Mouse (Mus musculus): ENCODE data around the gene Gm37240. TPM values are rescaled to one million over a fixed set of nuclear protein-coding genes. Genes with fewer than 3 reads are reported as not detected.

The Gm37240 gene
- polyA plus RNA-seq, 1 experiment from 2014 or later: not detected

DNA sequence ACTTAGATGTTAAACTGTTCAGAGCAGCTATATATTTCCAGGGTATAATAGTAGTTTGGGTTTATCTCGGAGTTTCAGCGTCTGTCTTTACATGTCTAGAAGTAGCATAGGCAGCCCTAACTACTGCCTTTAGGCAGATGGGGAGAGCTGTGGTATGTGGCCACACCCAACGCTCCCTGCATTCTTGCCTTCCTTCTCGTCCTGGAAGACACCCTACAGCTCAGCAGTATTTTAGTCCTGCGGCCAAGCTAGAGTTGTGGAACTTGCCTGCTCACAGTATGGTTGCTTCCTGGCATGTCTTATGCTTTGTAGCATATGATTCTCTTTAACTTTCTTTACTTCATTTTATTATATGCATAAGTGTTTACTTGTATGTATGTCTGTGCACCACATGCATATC lies 915.8 kb downstream of the Gm37240 start:
- no peak overlapping the region for H3K4me3 ChIP-seq
- no peaks in the 10 kb centered on the region for H3K9me3 ChIP-seq
- no peak overlapping the region for H3K27ac ChIP-seq (replicated peaks)
- no peaks in the 10 kb centered on the region for H3K27me3 ChIP-seq
- H3K36me3 ChIP-seq: peaks cover 66% of the 10 kb centered on the region
- ATAC-seq (ENCODE audit: low read depth): no peak
- H3K9ac ChIP-seq: no peak overlapping the region
- no peak overlapping the region for H3K4me2 ChIP-seq
- WGBS: 87% methylated on average over 5 of the region's 5 CpGs
- no peaks in the 10 kb centered on the region for H3K4me1 ChIP-seq (replicated peaks)

DNA sequence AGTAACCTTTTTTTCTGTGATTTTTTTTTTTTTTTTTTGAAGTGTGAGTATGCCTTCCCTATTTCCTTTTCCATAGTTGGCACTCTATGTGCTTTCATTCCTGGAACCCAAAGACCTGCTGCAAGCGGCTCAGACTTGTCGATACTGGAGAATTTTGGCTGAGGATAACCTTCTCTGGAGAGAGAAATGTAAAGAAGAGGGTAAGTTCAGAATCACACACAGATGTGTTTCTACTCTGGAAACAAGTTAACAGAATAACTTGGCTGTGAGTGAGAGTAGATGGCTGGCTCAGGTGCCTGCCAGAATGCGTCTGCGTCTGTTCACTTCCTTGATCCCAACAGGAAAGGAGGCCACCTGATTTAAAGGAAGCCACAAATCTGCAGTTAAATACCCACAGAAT lies 920.0 kb downstream of the Gm37240 start:
- Histone ChIP-seq H3K4me2 (no peak overlapping the region), H3K9me3 (no peaks in the 10 kb centered on the region), H3K4me1 (replicated peaks) (no peaks in the 10 kb centered on the region), H3K27ac (replicated peaks) (no peak overlapping the region), H3K4me3 (no peak overlapping the region), H3K36me3 (peaks cover 40% of the 10 kb centered on the region), H3K27me3 (no peaks in the 10 kb centered on the region), H3K9ac (no peak overlapping the region)
- no peak for ATAC-seq (ENCODE audit: low read depth)
- WGBS: 95% methylated on average over 4 of the region's 4 CpGs

DNA sequence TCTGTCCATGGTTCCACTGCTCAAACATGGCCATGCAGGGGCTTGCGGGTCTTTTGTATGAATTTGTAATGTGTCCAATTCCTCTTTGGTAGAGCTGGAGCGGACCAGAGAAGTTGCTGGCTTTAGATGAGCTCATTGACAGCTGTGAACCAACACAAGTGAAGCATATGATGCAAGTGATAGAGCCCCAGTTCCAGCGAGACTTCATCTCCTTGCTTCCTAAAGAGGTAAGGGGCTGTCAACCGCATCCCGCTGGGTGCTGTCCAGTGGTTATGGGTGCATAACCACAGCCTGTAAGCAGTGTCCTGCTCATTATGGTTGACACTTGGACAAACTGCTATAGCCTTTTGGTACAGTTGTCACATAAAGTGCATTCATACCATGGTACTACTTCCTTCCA lies 922.2 kb downstream of the Gm37240 start:
- H3K4me2 ChIP-seq: no peak overlapping the region
- no peaks in the 10 kb centered on the region for H3K27me3 ChIP-seq
- no peak overlapping the region for H3K9ac ChIP-seq
- no peak overlapping the region for H3K4me3 ChIP-seq
- peaks cover 31% of the 10 kb centered on the region for H3K36me3 ChIP-seq
- WGBS: 93% methylated on average over 5 of the region's 5 CpGs
- no peaks in the 10 kb centered on the region for H3K4me1 ChIP-seq (replicated peaks)
- H3K27ac ChIP-seq (replicated peaks): no peak overlapping the region
- no peak for ATAC-seq (ENCODE audit: low read depth)
- no peaks in the 10 kb centered on the region for H3K9me3 ChIP-seq

DNA sequence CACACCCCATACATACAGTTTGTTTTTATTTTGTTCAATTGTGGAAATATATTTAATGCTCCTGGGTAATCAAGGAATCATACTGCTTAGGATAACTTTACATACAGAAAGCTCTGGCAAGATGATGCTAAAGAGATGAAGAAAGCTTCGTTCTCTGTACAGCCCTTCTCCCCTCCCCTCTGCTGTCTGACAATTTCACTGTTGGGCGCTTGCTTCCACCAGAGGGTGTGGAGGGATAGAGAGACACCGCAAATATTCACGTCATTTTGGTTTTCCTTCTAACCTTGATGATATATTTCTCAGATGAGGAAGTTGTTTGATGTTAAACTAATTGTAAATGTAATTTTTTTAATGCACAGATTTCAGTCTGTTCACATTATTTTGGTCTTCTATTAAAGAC lies 931.5 kb downstream of the Gm37240 start:
- Histone ChIP-seq H3K27ac (replicated peaks) (no peak overlapping the region), H3K4me1 (replicated peaks) (peaks cover 24% of the 10 kb centered on the region), H3K9ac (no peak overlapping the region), H3K36me3 (peaks cover 9% of the 10 kb centered on the region), H3K9me3 (no peaks in the 10 kb centered on the region), H3K27me3 (no peaks in the 10 kb centered on the region), H3K4me2 (no peak overlapping the region), H3K4me3 (no peak overlapping the region)
- WGBS: 63% methylated on average over 4 of the region's 4 CpGs
- ATAC-seq (ENCODE audit: low read depth): no peak

DNA sequence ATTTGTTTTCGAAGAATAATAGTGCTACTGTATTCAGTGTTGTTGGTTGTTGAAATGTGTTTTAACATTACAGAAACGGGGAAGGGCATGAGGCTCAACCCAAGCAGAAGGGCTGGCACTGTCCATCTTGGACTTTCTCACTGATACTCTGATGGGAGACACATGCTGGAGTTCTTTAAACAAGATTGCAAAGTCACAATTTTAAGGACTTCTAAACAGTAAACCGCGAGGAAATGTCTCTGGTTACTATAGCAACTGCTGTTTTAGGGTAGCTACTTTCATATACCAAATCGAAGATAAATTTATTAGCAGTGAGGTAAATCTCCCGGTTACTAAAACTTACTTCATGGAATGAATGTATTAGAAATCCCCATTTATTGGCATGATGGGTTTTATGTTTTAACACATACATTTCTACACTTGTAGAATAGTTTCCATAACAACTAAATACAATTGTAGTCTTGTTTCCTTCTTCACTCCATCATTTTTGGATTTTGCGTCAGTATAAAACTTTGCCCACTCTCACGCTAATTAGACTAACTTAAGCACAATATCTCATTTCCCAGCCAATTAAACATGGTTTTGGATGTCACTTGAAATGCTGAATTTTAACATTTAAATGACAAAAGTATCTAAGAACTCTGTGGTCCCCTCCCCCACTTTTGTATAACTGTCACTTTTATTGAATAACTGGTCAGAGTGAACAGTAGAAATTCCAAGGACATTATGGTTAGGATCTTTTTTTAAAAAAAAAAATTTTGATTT lies 932.1 kb downstream of the Gm37240 start:
- no peaks in the 10 kb centered on the region for H3K9me3 ChIP-seq
- H3K4me1 ChIP-seq (replicated peaks): peaks cover 24% of the 10 kb centered on the region
- H3K27ac ChIP-seq (replicated peaks): no peak overlapping the region
- H3K36me3 ChIP-seq: peaks cover 8% of the 10 kb centered on the region; the same call in 1 of the 2 replicates
- 68% methylated on average over 8 of the region's 8 CpGs for WGBS
- H3K9ac ChIP-seq: no peak overlapping the region
- H3K4me2 ChIP-seq: peak overlapping the region; percentile 16; the same call in 1 of the 2 replicates
- no peak overlapping the region for H3K4me3 ChIP-seq
- no peak for ATAC-seq (ENCODE audit: low read depth)
- H3K27me3 ChIP-seq: no peaks in the 10 kb centered on the region

DNA sequence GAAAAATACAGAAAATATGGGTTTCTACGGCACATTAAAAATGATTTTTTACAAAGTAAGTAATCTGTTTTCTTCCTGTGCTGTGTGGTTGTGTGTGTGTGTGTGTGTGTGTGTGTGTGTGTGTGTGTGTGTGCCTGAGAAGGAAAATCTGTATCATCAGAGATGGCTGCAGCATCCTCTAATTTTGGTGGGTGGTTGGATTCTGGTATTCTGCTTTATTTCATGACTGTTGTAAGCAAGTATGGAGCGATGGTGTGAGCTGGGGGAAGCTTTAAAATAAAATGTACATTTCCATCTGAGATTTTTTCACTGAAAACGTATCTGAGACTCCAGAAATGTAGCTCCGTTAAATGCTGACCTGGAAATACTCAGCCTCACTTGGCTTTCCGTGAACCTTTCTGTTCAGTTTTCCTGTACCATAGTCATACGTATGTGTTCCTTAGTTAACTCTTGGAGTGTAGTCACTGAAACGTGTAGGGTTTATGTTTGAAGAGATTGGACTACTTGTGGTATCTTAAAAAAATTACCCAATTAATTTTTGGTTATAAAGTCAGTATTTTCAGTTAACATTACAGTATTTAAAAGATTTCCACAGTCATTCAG lies 934.6 kb downstream of the Gm37240 start:
- no peaks in the 10 kb centered on the region for H3K36me3 ChIP-seq
- H3K4me3 ChIP-seq: peak overlapping the region; percentile 51
- H3K9me3 ChIP-seq: no peaks in the 10 kb centered on the region
- WGBS: 50% methylated on average over 7 of the region's 7 CpGs
- H3K4me1 ChIP-seq (replicated peaks): peaks cover 24% of the 10 kb centered on the region
- peak overlapping the region; percentile 83 for H3K9ac ChIP-seq
- peak overlapping the region; percentile 90 for H3K27ac ChIP-seq (replicated peaks)
- ATAC-seq (ENCODE audit: low read depth): peak; percentile 45; the same call in 1 of the 2 replicates
- no peaks in the 10 kb centered on the region for H3K27me3 ChIP-seq
- peak overlapping the region; percentile 67 for H3K4me2 ChIP-seq

DNA sequence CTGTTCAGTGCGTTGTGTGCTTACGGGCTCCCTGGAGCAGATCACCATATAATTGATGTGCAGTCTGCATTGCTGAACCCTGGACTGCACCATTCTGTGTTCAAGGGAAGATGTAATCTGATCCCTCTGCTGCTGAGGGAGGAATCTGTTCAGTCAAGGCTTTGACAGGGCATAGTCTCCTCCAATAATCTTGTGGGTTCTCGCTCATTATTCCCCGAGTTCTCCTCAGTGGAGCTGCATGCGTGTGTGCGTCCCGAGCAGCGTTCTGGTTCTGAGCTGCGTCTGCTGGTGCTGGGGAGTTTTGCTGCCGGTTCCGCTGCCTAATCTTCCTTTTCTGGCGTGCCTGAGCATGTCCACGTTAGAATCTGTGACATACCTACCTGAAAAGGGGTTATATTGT lies 935.2 kb downstream of the Gm37240 start:
- Histone ChIP-seq H3K27me3 (no peaks in the 10 kb centered on the region), H3K27ac (replicated peaks) (peak overlapping the region; percentile 90), H3K9me3 (no peaks in the 10 kb centered on the region), H3K36me3 (no peaks in the 10 kb centered on the region), H3K9ac (peak overlapping the region; percentile 83), H3K4me1 (replicated peaks) (peaks cover 24% of the 10 kb centered on the region), H3K4me2 (peak overlapping the region; percentile 67), H3K4me3 (peak overlapping the region; percentile 51)
- 8% methylated on average over 13 of the region's 13 CpGs for WGBS
- ATAC-seq (ENCODE audit: low read depth): peak; percentile 98

DNA sequence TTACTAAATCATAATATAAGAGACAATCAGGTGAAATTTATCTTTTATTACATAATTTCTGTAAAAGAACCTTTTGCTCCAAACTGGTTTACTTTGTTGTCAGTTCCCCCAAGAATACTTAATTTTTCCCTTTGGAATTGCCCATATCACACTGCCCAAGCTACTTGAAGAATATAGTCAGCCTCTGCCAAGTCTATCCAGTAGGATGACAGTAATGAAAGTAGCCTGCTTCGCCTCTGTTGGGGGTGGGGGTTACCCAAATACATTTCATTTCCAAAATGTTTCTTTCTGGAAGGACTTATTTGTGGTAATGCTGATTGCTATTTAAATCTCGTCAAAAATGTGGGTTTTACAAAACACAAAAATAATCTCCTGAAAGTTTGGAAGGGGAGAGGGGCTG lies 935.6 kb downstream of the Gm37240 start:
- H3K4me3 ChIP-seq: peak overlapping the region; percentile 51
- H3K4me1 ChIP-seq (replicated peaks): peaks cover 24% of the 10 kb centered on the region
- H3K36me3 ChIP-seq: no peaks in the 10 kb centered on the region
- H3K4me2 ChIP-seq: peak overlapping the region; percentile 67
- no peaks in the 10 kb centered on the region for H3K27me3 ChIP-seq
- H3K9ac ChIP-seq: peak overlapping the region; percentile 83
- H3K9me3 ChIP-seq: no peaks in the 10 kb centered on the region
- 36% methylated on average over 2 of the region's 2 CpGs for WGBS
- peak overlapping the region; percentile 90 for H3K27ac ChIP-seq (replicated peaks)
- peak; percentile 82 for ATAC-seq (ENCODE audit: low read depth)

DNA sequence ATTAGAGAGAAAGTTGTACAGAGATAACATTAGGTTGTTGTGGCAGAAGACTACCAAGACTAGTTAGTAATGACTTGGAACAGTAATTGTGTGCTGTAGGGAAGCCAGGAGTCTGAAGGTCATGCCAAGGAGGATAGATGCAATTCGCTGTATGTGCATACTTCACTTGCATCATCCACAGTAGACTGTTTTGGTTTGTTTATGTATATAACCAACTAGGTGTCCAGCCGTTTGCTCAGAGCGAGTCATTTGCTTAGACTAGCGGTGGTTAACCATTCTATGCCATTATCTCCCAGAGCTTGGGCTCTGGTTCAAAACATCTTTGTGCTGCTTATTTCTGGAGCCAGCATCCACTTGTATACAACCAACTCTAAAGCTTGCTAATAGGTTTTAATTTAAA lies 937.9 kb downstream of the Gm37240 start:
- Histone ChIP-seq H3K4me1 (replicated peaks) (peaks cover 20% of the 10 kb centered on the region), H3K36me3 (no peaks in the 10 kb centered on the region), H3K9ac (no peak overlapping the region), H3K4me2 (no peak overlapping the region), H3K4me3 (no peak overlapping the region), H3K9me3 (no peaks in the 10 kb centered on the region), H3K27ac (replicated peaks) (no peak overlapping the region), H3K27me3 (no peaks in the 10 kb centered on the region)
- ATAC-seq (ENCODE audit: low read depth): no peak
- 91% methylated on average over 4 of the region's 4 CpGs for WGBS

DNA sequence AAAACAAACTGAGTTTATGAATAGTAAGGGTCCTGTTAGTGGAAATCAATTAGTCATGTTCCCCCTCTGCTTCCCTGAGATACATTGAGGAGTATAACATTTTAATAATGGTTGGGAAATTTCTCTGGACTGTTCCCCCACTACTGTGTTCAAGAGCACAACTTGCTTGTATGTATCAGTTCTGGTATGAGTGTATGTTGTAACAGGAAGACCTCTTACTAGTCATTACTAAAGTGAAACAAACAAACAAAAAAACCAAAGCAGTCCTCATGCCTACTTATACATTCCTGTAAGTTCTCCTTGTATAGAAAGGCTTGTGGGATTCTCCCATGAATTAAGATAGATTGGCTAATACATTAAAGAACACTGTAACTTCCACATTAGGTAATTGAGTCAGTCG lies 940.9 kb downstream of the Gm37240 start:
- Histone ChIP-seq H3K36me3 (no peaks in the 10 kb centered on the region), H3K4me2 (no peak overlapping the region), H3K9ac (no peak overlapping the region), H3K4me1 (replicated peaks) (0 out of 2 replicates have a peak, but pooled peaks cover 3% of the 10 kb centered on the region), H3K9me3 (no peaks in the 10 kb centered on the region), H3K27ac (replicated peaks) (no peak overlapping the region), H3K4me3 (no peak overlapping the region), H3K27me3 (no peaks in the 10 kb centered on the region)
- ATAC-seq (ENCODE audit: low read depth): no peak
- 82% methylated on average over 1 of the region's 1 CpGs for WGBS

DNA sequence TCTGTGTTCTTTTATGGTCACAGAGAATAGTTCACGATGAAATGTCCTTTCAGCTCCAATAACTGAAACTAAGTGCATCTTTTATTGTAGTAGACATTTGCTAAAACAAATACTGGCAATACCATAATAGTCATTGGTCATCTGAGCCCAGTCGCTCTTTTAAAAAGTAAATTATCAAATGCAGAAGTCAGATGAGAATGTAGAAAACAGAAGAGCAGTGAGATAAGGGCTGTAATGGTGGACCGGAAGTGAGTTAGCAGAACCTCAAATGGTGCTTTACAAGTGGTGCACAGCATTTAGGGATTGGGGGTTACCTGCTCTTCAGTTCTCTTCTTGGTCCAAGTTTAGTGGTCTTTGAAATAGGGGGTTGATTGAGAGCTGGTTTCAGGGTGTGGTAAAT lies 942.4 kb downstream of the Gm37240 start:
- Histone ChIP-seq H3K9me3 (no peaks in the 10 kb centered on the region), H3K9ac (no peak overlapping the region), H3K36me3 (no peaks in the 10 kb centered on the region), H3K27ac (replicated peaks) (no peak overlapping the region), H3K27me3 (no peaks in the 10 kb centered on the region), H3K4me1 (replicated peaks) (no peaks in the 10 kb centered on the region), H3K4me2 (no peak overlapping the region), H3K4me3 (no peak overlapping the region)
- no peak for ATAC-seq (ENCODE audit: low read depth)
- WGBS: 92% methylated on average over 3 of the region's 3 CpGs

DNA sequence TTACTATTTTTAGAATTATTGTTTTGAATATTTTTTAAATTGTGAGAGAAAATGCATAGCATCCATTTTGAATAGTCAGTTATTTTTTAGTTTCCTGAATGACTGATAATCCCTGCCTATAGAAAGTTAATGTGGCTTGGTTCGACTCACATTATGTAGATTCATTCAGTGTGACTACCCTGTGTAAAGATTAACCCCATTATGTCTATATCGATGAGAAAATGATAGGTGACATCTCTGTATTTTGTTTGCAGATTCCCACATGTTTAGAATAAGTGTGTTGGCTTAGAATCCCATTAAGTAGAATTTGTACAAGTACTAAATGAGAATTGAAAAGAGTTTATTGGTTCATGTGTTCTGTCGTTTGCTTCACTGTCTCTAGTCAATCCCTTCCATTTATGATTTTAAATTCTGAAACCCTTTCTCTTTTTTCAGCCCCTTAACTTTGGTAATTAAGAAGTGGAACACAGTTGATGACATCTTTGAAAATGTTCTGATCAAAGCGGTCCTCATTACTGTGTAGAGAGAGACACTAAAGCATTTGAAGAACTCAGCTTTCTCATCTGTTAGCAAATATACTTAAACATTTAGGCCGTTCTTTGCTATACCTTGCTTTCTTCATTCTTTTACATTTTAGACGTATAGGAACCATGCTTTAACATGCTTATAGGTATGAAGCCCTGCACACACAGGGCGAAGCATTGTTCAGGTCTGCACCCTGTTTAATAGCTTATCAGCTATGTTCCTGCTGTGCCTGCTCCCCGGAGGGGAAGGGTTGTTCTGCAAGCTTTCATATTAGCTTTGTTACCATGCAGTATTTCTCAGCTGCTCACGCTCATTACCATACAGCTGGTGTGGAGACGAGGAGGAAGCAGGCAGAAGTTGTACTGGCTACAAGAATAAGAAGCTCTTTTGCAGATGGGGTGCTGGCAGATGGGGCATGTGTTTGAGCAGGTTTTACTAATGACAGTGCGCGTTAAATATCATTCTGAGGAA lies 949.7 kb downstream of the Gm37240 start:
- H3K4me1 ChIP-seq (replicated peaks): peaks cover 14% of the 10 kb centered on the region
- no peak overlapping the region for H3K9ac ChIP-seq
- H3K4me3 ChIP-seq: no peak overlapping the region
- 32% methylated on average over 12 of the region's 12 CpGs for WGBS
- H3K36me3 ChIP-seq: no peaks in the 10 kb centered on the region
- H3K27ac ChIP-seq (replicated peaks): peak overlapping the region; percentile 83
- H3K4me2 ChIP-seq: peak overlapping the region; percentile 31
- peak; percentile 91 for ATAC-seq (ENCODE audit: low read depth)
- H3K9me3 ChIP-seq: no peaks in the 10 kb centered on the region
- no peaks in the 10 kb centered on the region for H3K27me3 ChIP-seq

Data from neural tube, embryonic 13.5 days (tissue).